Mouse (Mus musculus): Measurements from ENCODE around the gene Bahd1. TPM values are rescaled to one million over a fixed set of nuclear protein-coding genes. Genes with fewer than 3 reads are reported as not detected.

The Bahd1 gene
- polyA plus RNA-seq, 1 experiment from 2014 or later: 4.4 TPM

GRCm38 (mm10) chr2:118948818-118949217 lies 48.6 kb downstream of the Bahd1 start:
- Histone ChIP-seq H3K9ac (replicated peaks) (no peak overlapping the region), H3K27me3 (no peaks in the 10 kb centered on the region), H3K4me3 (replicated peaks) (no peak overlapping the region), H3K4me2 (no peak overlapping the region), H3K4me1 (replicated peaks) (peaks cover 9% of the 10 kb centered on the region), H3K27ac (no peak overlapping the region), H3K36me3 (no peaks in the 10 kb centered on the region), H3K9me3 (no peaks in the 10 kb centered on the region)
- 82% methylated on average over 4 of the region's 4 CpGs for WGBS
- no peak for ATAC-seq (ENCODE audit: insufficient number of reproducible peaks, insufficient read depth, low FRiP score, low TSS enrichment, low read depth)

DNA sequence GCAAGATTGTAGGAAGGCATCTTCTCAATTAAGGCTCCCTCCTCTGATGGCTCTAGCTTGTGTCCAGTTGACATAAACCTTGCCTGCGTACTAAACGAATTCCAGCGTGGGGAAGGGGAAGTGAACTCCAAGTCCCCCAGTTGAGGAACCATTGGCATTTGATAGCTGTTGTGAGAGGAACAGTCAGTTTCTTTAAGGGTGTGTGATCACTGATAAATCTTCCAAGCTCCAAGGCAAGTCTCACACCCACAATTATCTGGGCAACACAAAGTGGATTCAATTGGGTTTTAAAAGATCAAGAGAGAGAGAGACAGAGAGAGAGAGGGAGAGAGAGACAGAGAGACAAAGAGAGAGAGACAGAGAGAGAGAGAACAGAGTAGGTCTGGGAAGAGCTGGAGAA lies 49.5 kb downstream of the Bahd1 start:
- 57% methylated on average over 3 of the region's 3 CpGs for WGBS
- Histone ChIP-seq H3K4me3 (replicated peaks) (no peak overlapping the region), H3K4me2 (no peak overlapping the region), H3K9ac (replicated peaks) (no peak overlapping the region), H3K27me3 (no peaks in the 10 kb centered on the region), H3K9me3 (no peaks in the 10 kb centered on the region), H3K27ac (no peak overlapping the region), H3K36me3 (no peaks in the 10 kb centered on the region), H3K4me1 (replicated peaks) (peaks cover 7% of the 10 kb centered on the region)
- no peak for ATAC-seq (ENCODE audit: insufficient number of reproducible peaks, insufficient read depth, low FRiP score, low TSS enrichment, low read depth)

DNA sequence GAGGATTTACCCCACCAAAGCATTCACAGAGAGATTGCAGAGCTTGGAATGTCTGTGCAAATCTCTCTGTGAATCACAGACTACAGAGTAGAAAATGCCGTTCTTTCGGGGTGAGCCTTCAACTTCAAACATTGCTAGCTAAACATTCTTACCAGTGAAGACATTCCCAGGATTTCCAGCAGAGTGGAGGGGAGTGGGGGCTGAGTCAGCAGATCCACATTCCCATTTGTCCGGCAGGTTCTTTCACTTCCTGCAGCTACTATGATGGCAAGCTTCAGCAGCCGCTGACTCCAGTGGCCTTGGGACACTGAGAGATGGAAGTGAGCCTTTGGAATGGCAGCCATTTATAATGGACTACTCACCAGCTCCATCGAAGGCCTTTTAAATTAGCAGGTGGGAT lies 56.3 kb downstream of the Bahd1 start:
- ATAC-seq (ENCODE audit: insufficient number of reproducible peaks, insufficient read depth, low FRiP score, low TSS enrichment, low read depth): no peak
- H3K36me3 ChIP-seq: no peaks in the 10 kb centered on the region
- no peaks in the 10 kb centered on the region for H3K4me1 ChIP-seq (replicated peaks)
- H3K27me3 ChIP-seq: no peaks in the 10 kb centered on the region
- H3K9ac ChIP-seq (replicated peaks): no peak overlapping the region
- H3K4me3 ChIP-seq (replicated peaks): no peak overlapping the region
- no peak overlapping the region for H3K4me2 ChIP-seq
- no peaks in the 10 kb centered on the region for H3K9me3 ChIP-seq
- no peak overlapping the region for H3K27ac ChIP-seq
- 80% methylated on average over 5 of the region's 5 CpGs for WGBS

- Histone ChIP-seq H3K27me3 (no peaks in the 10 kb centered on the region), H3K27ac (no peak overlapping the region), H3K36me3 (no peaks in the 10 kb centered on the region), H3K9me3 (no peaks in the 10 kb centered on the region), H3K9ac (replicated peaks) (no peak overlapping the region), H3K4me2 (no peak overlapping the region), H3K4me1 (replicated peaks) (no peaks in the 10 kb centered on the region), H3K4me3 (replicated peaks) (no peak overlapping the region)
- 40% methylated on average over 2 of the region's 2 CpGs for WGBS
- no peak for ATAC-seq (ENCODE audit: insufficient number of reproducible peaks, insufficient read depth, low FRiP score, low TSS enrichment, low read depth)
These were observed 59.5 kb downstream of the Bahd1 start for GRCm38 (mm10) chr2:118959644-118960043.

DNA sequence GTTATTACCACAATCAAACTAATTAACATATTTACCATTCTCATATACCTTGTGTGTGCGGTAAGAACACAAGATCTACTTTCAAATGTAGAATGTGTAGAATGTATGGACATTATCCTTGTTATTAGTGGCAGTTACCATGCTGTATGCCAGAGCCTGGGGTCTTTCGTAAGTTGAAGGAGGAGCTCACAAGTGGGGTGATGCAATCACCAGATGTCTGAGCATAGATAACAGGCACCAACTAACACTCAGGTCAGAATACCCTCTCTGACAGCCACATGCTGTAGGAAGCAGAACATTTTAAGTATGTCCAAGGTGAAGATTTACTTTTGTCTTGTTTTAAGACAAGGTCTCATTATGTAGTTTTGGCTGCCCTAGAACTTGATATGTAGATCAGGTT lies 60.2 kb downstream of the Bahd1 start:
- Histone ChIP-seq H3K36me3 (no peaks in the 10 kb centered on the region), H3K27me3 (no peaks in the 10 kb centered on the region), H3K27ac (no peak overlapping the region), H3K4me1 (replicated peaks) (no peaks in the 10 kb centered on the region), H3K4me2 (no peak overlapping the region), H3K4me3 (replicated peaks) (no peak overlapping the region), H3K9me3 (no peaks in the 10 kb centered on the region), H3K9ac (replicated peaks) (no peak overlapping the region)
- no peak for ATAC-seq (ENCODE audit: insufficient number of reproducible peaks, insufficient read depth, low FRiP score, low TSS enrichment, low read depth)
- WGBS: 94% methylated on average over 2 of the region's 2 CpGs

DNA sequence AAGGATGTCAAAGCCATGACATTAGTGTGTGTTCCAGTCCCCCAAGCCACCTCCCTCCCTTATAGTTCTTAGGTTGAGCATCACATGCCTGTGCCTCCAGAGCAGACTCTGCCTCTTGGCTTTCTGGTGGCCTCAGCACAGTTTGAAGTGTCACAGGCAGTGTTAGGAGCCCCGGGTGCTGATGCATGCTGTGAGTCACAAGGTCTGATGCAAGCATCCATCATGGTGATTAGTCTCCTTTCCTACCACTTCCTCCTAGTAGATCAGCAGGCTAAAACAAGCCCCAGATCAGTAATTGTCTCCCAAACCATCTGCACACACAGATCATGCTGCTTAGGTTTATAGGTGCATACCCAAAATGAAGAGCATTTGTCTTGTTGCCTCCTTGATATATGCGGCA lies 61.4 kb downstream of the Bahd1 start:
- H3K9me3 ChIP-seq: no peaks in the 10 kb centered on the region
- H3K4me1 ChIP-seq (replicated peaks): no peaks in the 10 kb centered on the region
- H3K27me3 ChIP-seq: no peaks in the 10 kb centered on the region
- ATAC-seq (ENCODE audit: insufficient number of reproducible peaks, insufficient read depth, low FRiP score, low TSS enrichment, low read depth): no peak
- H3K4me3 ChIP-seq (replicated peaks): no peak overlapping the region
- H3K36me3 ChIP-seq: no peaks in the 10 kb centered on the region
- H3K27ac ChIP-seq: no peak overlapping the region
- H3K4me2 ChIP-seq: no peak overlapping the region
- WGBS: 39% methylated on average over 2 of the region's 2 CpGs
- no peak overlapping the region for H3K9ac ChIP-seq (replicated peaks)

DNA sequence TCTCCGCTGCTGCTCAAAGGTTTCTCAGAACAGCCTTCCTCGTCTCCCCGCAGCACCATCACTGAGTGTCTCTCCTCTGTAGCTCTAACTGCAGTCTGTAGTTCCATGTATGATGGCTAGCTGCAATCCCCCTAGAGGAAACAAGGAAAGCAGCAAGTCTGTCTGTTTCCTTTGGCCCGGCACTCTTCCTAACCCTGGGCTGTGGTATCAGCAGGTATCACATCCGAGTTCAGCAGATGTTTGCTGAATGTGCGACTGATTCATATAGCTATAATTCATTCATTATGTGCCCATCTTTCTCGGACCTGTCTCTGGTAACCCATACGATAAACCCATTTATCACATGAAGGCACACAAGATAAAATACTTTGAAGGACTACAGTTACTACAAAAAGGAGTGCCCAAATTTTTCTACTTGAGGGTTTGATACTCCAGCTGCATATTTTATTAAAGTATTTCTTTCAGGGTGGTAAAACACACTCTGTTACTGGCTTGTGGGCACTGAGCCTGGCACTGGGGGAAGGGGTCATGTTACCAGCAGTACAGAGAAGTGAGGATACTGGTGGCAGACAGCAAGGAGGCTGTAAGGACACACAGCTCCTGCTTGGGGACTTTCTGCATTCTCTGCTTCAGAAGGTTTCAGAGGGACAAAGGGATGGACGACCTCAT lies 63.0 kb downstream of the Bahd1 start:
- no peaks in the 10 kb centered on the region for H3K27me3 ChIP-seq
- H3K9ac ChIP-seq (replicated peaks): no peak overlapping the region
- no peak for ATAC-seq (ENCODE audit: insufficient number of reproducible peaks, insufficient read depth, low FRiP score, low TSS enrichment, low read depth)
- H3K4me1 ChIP-seq (replicated peaks): no peaks in the 10 kb centered on the region
- H3K27ac ChIP-seq: no peak overlapping the region
- WGBS: 57% methylated on average over 9 of the region's 9 CpGs
- H3K4me3 ChIP-seq (replicated peaks): no peak overlapping the region
- H3K4me2 ChIP-seq: no peak overlapping the region
- H3K36me3 ChIP-seq: no peaks in the 10 kb centered on the region
- no peaks in the 10 kb centered on the region for H3K9me3 ChIP-seq

GRCm38 (mm10) chr2:118963676-118964012 lies 63.5 kb downstream of the Bahd1 start:
- H3K4me3 ChIP-seq (replicated peaks): no peak overlapping the region
- no peak overlapping the region for H3K27ac ChIP-seq
- no peak for ATAC-seq (ENCODE audit: insufficient number of reproducible peaks, insufficient read depth, low FRiP score, low TSS enrichment, low read depth)
- no peaks in the 10 kb centered on the region for H3K27me3 ChIP-seq
- no peaks in the 10 kb centered on the region for H3K4me1 ChIP-seq (replicated peaks)
- no peak overlapping the region for H3K4me2 ChIP-seq
- 64% methylated on average over 7 of the region's 7 CpGs for WGBS
- no peaks in the 10 kb centered on the region for H3K36me3 ChIP-seq
- no peaks in the 10 kb centered on the region for H3K9me3 ChIP-seq
- no peak overlapping the region for H3K9ac ChIP-seq (replicated peaks)

DNA sequence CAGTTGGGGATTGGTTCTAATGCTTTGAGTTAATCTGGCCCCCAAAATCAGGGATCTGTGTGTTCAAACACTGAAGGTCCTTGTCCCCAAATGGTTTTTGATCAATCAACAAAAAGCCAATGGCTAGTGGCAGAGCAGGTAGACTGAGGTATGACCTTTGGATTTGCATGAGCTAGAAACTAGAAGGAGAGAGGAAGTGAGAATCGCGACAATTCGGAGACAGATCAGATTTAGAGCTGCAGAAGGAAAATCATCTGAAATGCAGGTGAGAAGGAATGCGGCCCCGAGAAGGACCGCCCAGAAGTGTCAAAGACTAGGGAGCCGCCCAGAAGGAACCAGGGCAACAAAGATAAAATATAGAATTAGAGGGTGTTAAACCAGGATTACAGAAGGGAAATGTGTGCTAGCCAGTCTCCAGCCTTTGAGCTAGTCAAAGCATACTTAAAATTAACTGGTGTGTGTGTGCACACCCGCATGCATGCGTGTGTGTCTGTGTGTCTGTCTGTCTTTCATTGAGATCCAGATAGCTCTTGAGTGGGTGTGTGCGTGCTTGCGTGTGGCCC lies 69.5 kb downstream of the Bahd1 start:
- peaks cover 24% of the 10 kb centered on the region for H3K27me3 ChIP-seq
- 84% methylated on average over 11 of the region's 11 CpGs for WGBS
- no peak overlapping the region for H3K9ac ChIP-seq (replicated peaks)
- H3K27ac ChIP-seq: no peak overlapping the region
- H3K9me3 ChIP-seq: no peaks in the 10 kb centered on the region
- peaks cover 4% of the 10 kb centered on the region; the same call in 1 of the 2 replicates for H3K4me1 ChIP-seq (replicated peaks)
- H3K36me3 ChIP-seq: no peaks in the 10 kb centered on the region
- no peak for ATAC-seq (ENCODE audit: insufficient number of reproducible peaks, insufficient read depth, low FRiP score, low TSS enrichment, low read depth)
- H3K4me3 ChIP-seq (replicated peaks): no peak overlapping the region
- H3K4me2 ChIP-seq: no peak overlapping the region

DNA sequence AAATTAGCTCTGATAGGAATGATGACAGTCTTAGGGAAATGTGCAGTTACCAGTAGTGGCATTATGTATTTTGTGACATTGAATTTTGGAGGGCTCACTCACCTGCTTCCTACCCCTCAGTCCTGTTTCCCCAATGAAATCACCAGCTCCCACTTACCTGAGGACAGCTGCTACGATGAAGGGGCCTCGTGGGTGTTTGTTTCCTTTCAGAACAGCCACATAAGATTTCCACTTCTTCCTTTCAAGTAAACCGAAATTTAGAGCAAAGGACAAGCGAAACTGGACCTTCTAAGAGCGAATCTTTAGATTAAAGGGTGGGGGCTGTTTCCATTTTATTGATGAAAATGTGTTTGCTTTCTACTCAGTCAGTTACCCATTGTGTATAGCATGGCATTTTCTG lies 71.9 kb downstream of the Bahd1 start:
- no peak for ATAC-seq (ENCODE audit: insufficient number of reproducible peaks, insufficient read depth, low FRiP score, low TSS enrichment, low read depth)
- H3K27ac ChIP-seq: no peak overlapping the region
- no peak overlapping the region for H3K4me3 ChIP-seq (replicated peaks)
- no peak overlapping the region for H3K9ac ChIP-seq (replicated peaks)
- H3K4me2 ChIP-seq: no peak overlapping the region
- peaks cover 10% of the 10 kb centered on the region for H3K4me1 ChIP-seq (replicated peaks)
- WGBS: 75% methylated on average over 5 of the region's 5 CpGs
- H3K9me3 ChIP-seq: no peaks in the 10 kb centered on the region
- no peaks in the 10 kb centered on the region for H3K36me3 ChIP-seq
- peaks cover 48% of the 10 kb centered on the region for H3K27me3 ChIP-seq

GRCm38 (mm10) chr2:118972687-118973376 lies 72.7 kb downstream of the Bahd1 start:
- Histone ChIP-seq H3K4me2 (peak overlapping the region; percentile 73), H3K9ac (replicated peaks) (peak overlapping the region; percentile 51; the same call in 1 of the 2 replicates), H3K27me3 (peaks cover 55% of the 10 kb centered on the region), H3K4me3 (replicated peaks) (peak overlapping the region; percentile 37), H3K4me1 (replicated peaks) (peaks cover 10% of the 10 kb centered on the region), H3K9me3 (no peaks in the 10 kb centered on the region), H3K36me3 (no peaks in the 10 kb centered on the region), H3K27ac (no peak overlapping the region)
- WGBS: 2% methylated on average over 33 of the region's 33 CpGs
- peak; percentile 77; the same call in 1 of the 2 replicates for ATAC-seq (ENCODE audit: insufficient number of reproducible peaks, insufficient read depth, low FRiP score, low TSS enrichment, low read depth)
